Mouse (Mus musculus) CH12.LX (cell line): ENCODE results near the gene Gstm5.

Experiments
- CHD1 ChIP-seq: IDR thresholded peaks from 2 replicates; pipeline ENCODE4 v1.6.1; 2012; ENCODE audit warnings: low read depth, low read length, improper control_type of control experiment, inconsistent platforms
- CTCF ChIP-seq, 2 experiments: IDR thresholded peaks in 1 of 2; conservative IDR thresholded peaks in 1 of 2; 2 replicates each; pipeline ENCODE4 v1.5.1; 2011 to 2012; ENCODE audit warnings: low read depth in 2 of 2, low read length in 2 of 2, improper control_type of control experiment in 1 of 2, inconsistent platforms in 1 of 2, mild to moderate bottlenecking in 1 of 2, moderate library complexity in 1 of 2
- MAZ ChIP-seq: IDR thresholded peaks from 2 replicates; pipeline ENCODE4 v1.6.1; 2012; ENCODE audit warnings: low read depth, mild to moderate bottlenecking, inconsistent platforms, low read length, improper control_type of control experiment, moderate library complexity
- RCOR1 ChIP-seq: conservative IDR thresholded peaks from 2 replicates; pipeline ENCODE4 v1.6.1; 2012; ENCODE audit warnings: low read depth, mild to moderate bottlenecking, inconsistent platforms, low read length, improper control_type of control experiment
- TCF12 ChIP-seq: IDR thresholded peaks from 2 replicates; pipeline ENCODE4 v1.6.1; 2014; ENCODE audit warnings: low read depth, mild to moderate bottlenecking, inconsistent platforms, low read length, improper control_type of control experiment
- USF1 ChIP-seq: IDR thresholded peaks from 2 replicates; pipeline ENCODE4 v1.6.1; 2014; ENCODE audit warnings: low read depth, mild to moderate bottlenecking, inconsistent platforms, low read length, improper control_type of control experiment

GRCm38 (mm10) chr3:107868452-107868851, 27.2 kb upstream of the Gstm5 start:
- TF ChIP-seq CTCF (conservative IDR thresholded peaks at IDR 0.05 in 1 of 2, IDR thresholded peaks at IDR 0.05 in 1 of 2; ENCODE audit: low read depth in 2 of 2, low read length in 2 of 2) (no peak), MAZ (no peak), USF1 (no peak), TCF12 (no peak), RCOR1 (no peak), CHD1 (no peak)
